Mouse (Mus musculus): ENCODE measurements around the gene Zbtb25. TPM values are rescaled to one million over a fixed set of nuclear protein-coding genes. Genes with fewer than 3 reads are reported as not detected.

Zbtb25 gene
- polyA plus RNA-seq, 1 experiment: 7.2 TPM

DNA sequence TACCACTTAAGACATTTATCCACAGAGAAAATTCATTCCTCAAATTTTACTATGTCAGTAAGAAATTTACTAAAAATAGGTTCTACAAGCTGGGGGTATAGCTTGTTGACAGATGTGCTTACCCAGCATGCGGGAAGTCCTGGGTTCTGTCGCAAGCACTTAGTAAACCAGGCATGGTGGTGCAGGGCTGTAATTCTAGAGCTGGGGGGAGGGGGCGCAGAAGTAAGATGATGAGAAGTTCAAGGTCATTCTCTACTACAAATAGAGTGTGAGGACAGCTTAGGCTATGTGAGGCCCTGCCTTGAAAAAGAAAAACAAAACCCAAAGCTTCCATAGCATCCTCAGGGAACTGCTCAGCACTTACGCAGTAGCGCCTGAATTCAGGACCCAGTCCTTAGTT lies 9.2 kb upstream of the Zbtb25 start:
- Histone ChIP-seq H3K27me3 (replicated peaks) (no peaks in the 10 kb centered on the region), H3K4me3 (replicated peaks) (no peak overlapping the region), H3K9me3 (no peaks in the 10 kb centered on the region), H3K36me3 (replicated peaks; ENCODE audit: low read length) (peaks cover 44% of the 10 kb centered on the region), H3K4me1 (peaks cover 71% of the 10 kb centered on the region)
- TF ChIP-seq GATA1 (IDR thresholded peaks at IDR 0.05; ENCODE audit: borderline replicate concordance, low read length) (no peak), FLI1 (IDR thresholded peaks at IDR 0.05; ENCODE audit: low read length) (no peak)

DNA sequence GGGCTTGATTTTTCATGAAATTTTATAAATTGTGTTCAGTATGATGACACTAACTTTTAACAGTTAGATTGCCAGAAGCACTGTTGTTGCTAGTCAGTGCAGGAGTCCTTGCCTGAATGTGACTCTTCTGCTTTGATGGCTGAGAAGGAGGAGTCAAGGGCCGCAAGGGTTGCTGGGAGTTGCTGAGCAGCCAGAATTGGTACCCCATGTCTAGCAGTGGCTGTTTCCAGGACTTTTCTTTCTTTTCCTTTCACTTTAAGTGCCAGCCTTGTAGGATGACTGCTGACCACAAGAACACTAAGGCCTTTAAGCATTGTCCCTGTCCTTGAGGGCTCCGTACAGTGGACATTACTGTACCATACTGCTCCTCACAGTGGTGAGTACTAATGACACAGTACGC lies 8.3 kb upstream of the Zbtb25 start:
- TF ChIP-seq FLI1 (IDR thresholded peaks at IDR 0.05; ENCODE audit: low read length) (no peak), GATA1 (IDR thresholded peaks at IDR 0.05; ENCODE audit: borderline replicate concordance, low read length) (no peak)
- peaks cover 39% of the 10 kb centered on the region for H3K36me3 ChIP-seq (replicated peaks; ENCODE audit: low read length)
- no peaks in the 10 kb centered on the region for H3K9me3 ChIP-seq
- no peaks in the 10 kb centered on the region for H3K27me3 ChIP-seq (replicated peaks)
- H3K4me1 ChIP-seq: peaks cover 77% of the 10 kb centered on the region
- H3K4me3 ChIP-seq (replicated peaks): peak overlapping the region; percentile 62

DNA sequence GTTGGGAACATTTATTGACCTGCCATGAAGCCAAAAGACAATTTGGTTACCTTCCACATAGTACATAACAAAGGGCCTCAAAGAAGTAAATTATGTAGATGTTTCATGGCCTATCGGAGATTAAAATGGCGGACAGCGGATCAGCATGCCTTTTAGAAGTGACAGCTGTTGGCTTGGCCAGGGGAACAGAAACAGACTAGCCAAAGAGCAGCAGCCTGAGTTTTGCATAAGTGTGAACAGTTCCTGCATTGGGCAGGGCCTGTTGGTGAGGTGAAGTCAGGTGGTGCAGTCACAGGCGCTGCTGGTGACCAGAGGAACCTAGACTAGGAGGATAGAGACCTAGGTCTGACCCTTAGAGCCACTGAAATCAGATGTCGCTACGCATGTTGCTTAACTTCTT lies 7.7 kb upstream of the Zbtb25 start:
- no peaks in the 10 kb centered on the region for H3K9me3 ChIP-seq
- H3K4me1 ChIP-seq: peaks cover 84% of the 10 kb centered on the region
- no peaks in the 10 kb centered on the region for H3K27me3 ChIP-seq (replicated peaks)
- peak overlapping the region; percentile 12 for H3K4me3 ChIP-seq (replicated peaks)
- TF ChIP-seq FLI1 (IDR thresholded peaks at IDR 0.05; ENCODE audit: low read length): no peak
- TF ChIP-seq GATA1 (IDR thresholded peaks at IDR 0.05; ENCODE audit: borderline replicate concordance, low read length): no peak
- peaks cover 39% of the 10 kb centered on the region for H3K36me3 ChIP-seq (replicated peaks; ENCODE audit: low read length)

GRCm38 (mm10) chr12:76376649-76377048 lies 7.2 kb upstream of the Zbtb25 start:
- H3K36me3 ChIP-seq (replicated peaks; ENCODE audit: low read length): peaks cover 35% of the 10 kb centered on the region
- H3K9me3 ChIP-seq: no peaks in the 10 kb centered on the region
- no peak for TF ChIP-seq FLI1 (IDR thresholded peaks at IDR 0.05; ENCODE audit: low read length)
- no peak for TF ChIP-seq GATA1 (IDR thresholded peaks at IDR 0.05; ENCODE audit: borderline replicate concordance, low read length)
- H3K4me1 ChIP-seq: peaks cover 86% of the 10 kb centered on the region
- H3K27me3 ChIP-seq (replicated peaks): no peaks in the 10 kb centered on the region
- peak overlapping the region; percentile 79 for H3K4me3 ChIP-seq (replicated peaks)

DNA sequence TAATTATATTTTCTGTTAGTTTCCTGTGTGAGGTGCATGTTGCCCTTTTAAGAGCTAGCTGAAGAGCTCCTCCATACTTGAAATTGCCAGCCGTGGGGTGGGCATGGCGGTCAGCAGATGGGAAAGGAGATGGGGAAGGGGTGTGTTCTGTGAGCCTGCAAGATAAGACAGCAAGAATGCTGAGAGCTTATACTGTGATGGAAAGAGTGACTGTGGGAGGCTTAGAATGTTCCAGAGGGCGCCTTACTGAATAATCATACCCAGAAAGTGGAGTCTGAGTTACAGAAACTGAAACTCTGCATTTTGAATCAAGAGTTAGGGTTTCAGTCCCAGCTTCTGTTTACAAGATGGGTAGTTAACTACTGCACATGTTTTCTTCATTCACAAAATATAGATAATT lies 6.1 kb upstream of the Zbtb25 start:
- Histone ChIP-seq H3K36me3 (replicated peaks; ENCODE audit: low read length) (peaks cover 27% of the 10 kb centered on the region), H3K27me3 (replicated peaks) (no peaks in the 10 kb centered on the region), H3K4me3 (replicated peaks) (peak overlapping the region; percentile 76), H3K4me1 (peaks cover 83% of the 10 kb centered on the region), H3K9me3 (no peaks in the 10 kb centered on the region)
- TF ChIP-seq GATA1 (IDR thresholded peaks at IDR 0.05; ENCODE audit: borderline replicate concordance, low read length) (no peak), FLI1 (IDR thresholded peaks at IDR 0.05; ENCODE audit: low read length) (no peak)

- Histone ChIP-seq H3K4me1 (peaks cover 77% of the 10 kb centered on the region), H3K27me3 (replicated peaks) (no peaks in the 10 kb centered on the region), H3K9me3 (no peaks in the 10 kb centered on the region), H3K4me3 (replicated peaks) (no peak overlapping the region), H3K36me3 (replicated peaks; ENCODE audit: low read length) (peaks cover 21% of the 10 kb centered on the region)
- TF ChIP-seq GATA1 (IDR thresholded peaks at IDR 0.05; ENCODE audit: borderline replicate concordance, low read length) (no peak), FLI1 (IDR thresholded peaks at IDR 0.05; ENCODE audit: low read length) (no peak)
Observed at GRCm38 (mm10) chr12:76374911-76375310, 5.5 kb upstream of the Zbtb25 start.

DNA sequence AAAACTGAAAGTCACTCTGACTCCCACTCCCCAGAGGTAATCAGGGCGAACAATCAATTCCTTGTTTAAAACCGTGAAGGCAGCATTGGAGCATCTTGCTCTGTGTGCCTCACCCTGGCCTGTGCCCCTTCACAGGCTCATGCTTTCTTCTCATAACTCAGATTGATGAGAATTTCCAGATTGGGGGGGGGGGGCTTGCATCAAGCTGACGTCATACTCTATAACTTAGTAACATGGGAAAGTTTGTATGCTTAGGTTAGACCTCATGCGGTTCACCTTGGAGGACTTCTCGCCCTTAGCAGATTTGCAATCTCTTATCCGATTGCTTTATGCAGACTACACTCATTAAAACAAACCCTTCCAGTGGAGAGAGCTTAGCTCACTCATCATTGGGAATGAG lies 4.6 kb upstream of the Zbtb25 start:
- H3K4me3 ChIP-seq (replicated peaks): no peak overlapping the region
- no peaks in the 10 kb centered on the region for H3K9me3 ChIP-seq
- peaks cover 70% of the 10 kb centered on the region for H3K4me1 ChIP-seq
- peaks cover 14% of the 10 kb centered on the region for H3K36me3 ChIP-seq (replicated peaks; ENCODE audit: low read length)
- no peaks in the 10 kb centered on the region for H3K27me3 ChIP-seq (replicated peaks)
- no peak for TF ChIP-seq GATA1 (IDR thresholded peaks at IDR 0.05; ENCODE audit: borderline replicate concordance, low read length)
- TF ChIP-seq FLI1 (IDR thresholded peaks at IDR 0.05; ENCODE audit: low read length): no peak

- no peaks in the 10 kb centered on the region for H3K27me3 ChIP-seq (replicated peaks)
- no peaks in the 10 kb centered on the region for H3K9me3 ChIP-seq
- H3K4me3 ChIP-seq (replicated peaks): peak overlapping the region; percentile 97
- peaks cover 8% of the 10 kb centered on the region for H3K36me3 ChIP-seq (replicated peaks; ENCODE audit: low read length)
- no peak for TF ChIP-seq FLI1 (IDR thresholded peaks at IDR 0.05; ENCODE audit: low read length)
- peaks cover 69% of the 10 kb centered on the region for H3K4me1 ChIP-seq
Observed at GRCm38 (mm10) chr12:76372881-76373818, 3.7 kb upstream of the Zbtb25 start.

GRCm38 (mm10) chr12:76372046-76372445 lies 2.6 kb upstream of the Zbtb25 start:
- Histone ChIP-seq H3K27me3 (replicated peaks) (no peaks in the 10 kb centered on the region), H3K36me3 (replicated peaks; ENCODE audit: low read length) (peaks cover 5% of the 10 kb centered on the region), H3K9me3 (no peaks in the 10 kb centered on the region), H3K4me1 (peaks cover 69% of the 10 kb centered on the region), H3K4me3 (replicated peaks) (peak overlapping the region; percentile 97)
- no peak for TF ChIP-seq FLI1 (IDR thresholded peaks at IDR 0.05; ENCODE audit: low read length)
- no peak for TF ChIP-seq GATA1 (IDR thresholded peaks at IDR 0.05; ENCODE audit: borderline replicate concordance, low read length)

DNA sequence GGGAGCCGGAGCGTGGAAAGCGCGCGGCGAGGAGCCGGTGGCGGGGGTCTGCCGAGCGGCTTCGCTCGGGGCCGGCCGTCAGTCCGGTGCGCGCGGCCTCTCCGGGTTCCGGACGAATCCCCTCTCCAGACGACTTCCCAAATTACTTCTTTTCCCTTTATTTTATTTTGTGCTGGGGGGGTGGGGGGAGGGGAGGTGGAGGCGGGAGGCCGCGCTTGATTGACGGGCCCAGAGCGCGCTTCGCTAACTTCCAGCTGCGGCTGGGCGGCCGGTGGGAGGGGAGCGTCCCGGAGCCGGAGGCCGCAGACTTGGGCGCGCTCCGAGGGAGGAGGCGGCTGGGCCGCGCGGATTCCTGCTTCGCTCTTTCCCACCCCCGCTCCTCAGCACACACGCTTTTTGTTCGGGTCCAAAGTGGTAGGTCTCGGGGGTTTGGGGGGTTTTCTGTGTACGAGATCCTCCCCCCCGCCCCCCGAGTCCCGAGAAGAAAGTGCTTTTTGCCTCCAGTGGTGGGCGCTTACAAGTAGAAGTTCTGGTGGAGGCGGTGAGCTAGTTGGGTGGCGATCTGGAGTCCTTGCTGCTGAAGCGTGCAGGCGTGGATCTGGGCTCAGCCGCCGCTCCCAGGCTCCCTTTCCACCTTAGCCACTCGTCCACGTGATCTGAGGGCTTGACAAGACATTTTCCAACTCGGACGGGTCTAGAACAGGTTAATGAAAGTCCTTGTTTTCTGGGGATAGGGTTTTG lies 1.6 kb upstream of the Zbtb25 start:
- Histone ChIP-seq H3K4me1 (peaks cover 69% of the 10 kb centered on the region), H3K4me3 (replicated peaks) (peak overlapping the region; percentile 97)

More for the DNA sequence above, 1.6 kb upstream of the Zbtb25 start:
- peaks cover 5% of the 10 kb centered on the region for H3K36me3 ChIP-seq (replicated peaks; ENCODE audit: low read length)
- TF ChIP-seq FLI1 (IDR thresholded peaks at IDR 0.05; ENCODE audit: low read length): no peak
- no peak for TF ChIP-seq GATA1 (IDR thresholded peaks at IDR 0.05; ENCODE audit: borderline replicate concordance, low read length)
- H3K9me3 ChIP-seq: no peaks in the 10 kb centered on the region
- H3K27me3 ChIP-seq (replicated peaks): no peaks in the 10 kb centered on the region

Measured in megakaryocyte, embryonic 14.5 days (primary cell).